Mouse (Mus musculus): Measurements from ENCODE around the gene Hdac4. TPM values are rescaled to one million over a fixed set of nuclear protein-coding genes. Genes with fewer than 3 reads are reported as not detected.

Hdac4 gene
- polyA plus RNA-seq, 1 experiment: 30.0 TPM

GRCm38 (mm10) chr1:92059571-92059970 is 135.9 kb downstream of the Hdac4 start:
- TF ChIP-seq CTCF (IDR thresholded peaks at IDR 0.05; ENCODE audit: borderline replicate concordance, insufficient read depth, low read length) (no peak), POLR2A (IDR thresholded peaks at IDR 0.05; ENCODE audit: low read depth, low read length) (no peak)
- no peak overlapping the region for H3K27ac ChIP-seq (ENCODE audit: insufficient read depth, low read length)
- no peaks in the 10 kb centered on the region; the same call in 1 of the 2 replicates for H3K4me1 ChIP-seq (ENCODE audit: control insufficient read depth, insufficient read depth, low read length)
- H3K4me3 ChIP-seq (ENCODE audit: insufficient read depth, low read length): no peak overlapping the region

GRCm38 (mm10) chr1:92058731-92059425 is 136.6 kb downstream of the Hdac4 start:
- Histone ChIP-seq H3K4me1 (ENCODE audit: control insufficient read depth, insufficient read depth, low read length) (no peaks in the 10 kb centered on the region), H3K4me3 (ENCODE audit: insufficient read depth, low read length) (no peak overlapping the region), H3K27ac (ENCODE audit: insufficient read depth, low read length) (no peak overlapping the region)
- TF ChIP-seq POLR2A (IDR thresholded peaks at IDR 0.05; ENCODE audit: low read depth, low read length): no peak
- no peak for TF ChIP-seq CTCF (IDR thresholded peaks at IDR 0.05; ENCODE audit: borderline replicate concordance, insufficient read depth, low read length)

GRCm38 (mm10) chr1:92057068-92057467 is 138.4 kb downstream of the Hdac4 start:
- Histone ChIP-seq H3K27ac (ENCODE audit: insufficient read depth, low read length) (no peak overlapping the region), H3K4me1 (ENCODE audit: control insufficient read depth, insufficient read depth, low read length) (no peaks in the 10 kb centered on the region), H3K4me3 (ENCODE audit: insufficient read depth, low read length) (no peak overlapping the region)
- TF ChIP-seq CTCF (IDR thresholded peaks at IDR 0.05; ENCODE audit: borderline replicate concordance, insufficient read depth, low read length) (no peak), POLR2A (IDR thresholded peaks at IDR 0.05; ENCODE audit: low read depth, low read length) (no peak)

- H3K27ac ChIP-seq (ENCODE audit: insufficient read depth, low read length): no peak overlapping the region
Measured at GRCm38 (mm10) chr1:92055149-92055548, 140.3 kb downstream of the Hdac4 start.

GRCm38 (mm10) chr1:92052190-92052589 is 143.3 kb downstream of the Hdac4 start:
- H3K4me1 ChIP-seq (ENCODE audit: control insufficient read depth, insufficient read depth, low read length): no peaks in the 10 kb centered on the region
- TF ChIP-seq CTCF (IDR thresholded peaks at IDR 0.05; ENCODE audit: borderline replicate concordance, insufficient read depth, low read length): no peak
- no peak for TF ChIP-seq POLR2A (IDR thresholded peaks at IDR 0.05; ENCODE audit: low read depth, low read length)
- H3K4me3 ChIP-seq (ENCODE audit: insufficient read depth, low read length): no peak overlapping the region
- H3K27ac ChIP-seq (ENCODE audit: insufficient read depth, low read length): no peak overlapping the region

More at GRCm38 (mm10) chr1:92055149-92055548, 140.3 kb downstream of the Hdac4 start:
- no peaks in the 10 kb centered on the region for H3K4me1 ChIP-seq (ENCODE audit: control insufficient read depth, insufficient read depth, low read length)
- no peak overlapping the region for H3K4me3 ChIP-seq (ENCODE audit: insufficient read depth, low read length)
- TF ChIP-seq CTCF (IDR thresholded peaks at IDR 0.05; ENCODE audit: borderline replicate concordance, insufficient read depth, low read length) (no peak), POLR2A (IDR thresholded peaks at IDR 0.05; ENCODE audit: low read depth, low read length) (no peak)

GRCm38 (mm10) chr1:92051489-92052062 is 143.9 kb downstream of the Hdac4 start:
- Histone ChIP-seq H3K4me3 (ENCODE audit: insufficient read depth, low read length) (no peak overlapping the region), H3K4me1 (ENCODE audit: control insufficient read depth, insufficient read depth, low read length) (no peaks in the 10 kb centered on the region), H3K27ac (ENCODE audit: insufficient read depth, low read length) (no peak overlapping the region)
- TF ChIP-seq CTCF (IDR thresholded peaks at IDR 0.05; ENCODE audit: borderline replicate concordance, insufficient read depth, low read length) (no peak), POLR2A (IDR thresholded peaks at IDR 0.05; ENCODE audit: low read depth, low read length) (no peak)

GRCm38 (mm10) chr1:92050992-92051391 is 144.5 kb downstream of the Hdac4 start:
- H3K4me1 ChIP-seq (ENCODE audit: control insufficient read depth, insufficient read depth, low read length): no peaks in the 10 kb centered on the region
- TF ChIP-seq CTCF (IDR thresholded peaks at IDR 0.05; ENCODE audit: borderline replicate concordance, insufficient read depth, low read length) (no peak), POLR2A (IDR thresholded peaks at IDR 0.05; ENCODE audit: low read depth, low read length) (no peak)
- H3K27ac ChIP-seq (ENCODE audit: insufficient read depth, low read length): no peak overlapping the region
- H3K4me3 ChIP-seq (ENCODE audit: insufficient read depth, low read length): no peak overlapping the region

- no peak for TF ChIP-seq POLR2A (IDR thresholded peaks at IDR 0.05; ENCODE audit: low read depth, low read length)
- no peak for TF ChIP-seq CTCF (IDR thresholded peaks at IDR 0.05; ENCODE audit: borderline replicate concordance, insufficient read depth, low read length)
Measured at GRCm38 (mm10) chr1:92050566-92050965, 144.9 kb downstream of the Hdac4 start.

GRCm38 (mm10) chr1:92048415-92049354 is 146.8 kb downstream of the Hdac4 start:
- Histone ChIP-seq H3K4me3 (ENCODE audit: insufficient read depth, low read length) (no peak overlapping the region), H3K27ac (ENCODE audit: insufficient read depth, low read length) (no peak overlapping the region), H3K4me1 (ENCODE audit: control insufficient read depth, insufficient read depth, low read length) (no peaks in the 10 kb centered on the region; the same call in 1 of the 2 replicates)
- TF ChIP-seq POLR2A (IDR thresholded peaks at IDR 0.05; ENCODE audit: low read depth, low read length): no peak

More at GRCm38 (mm10) chr1:92050566-92050965, 144.9 kb downstream of the Hdac4 start:
- H3K4me1 ChIP-seq (ENCODE audit: control insufficient read depth, insufficient read depth, low read length): no peaks in the 10 kb centered on the region; the same call in 1 of the 2 replicates
- H3K4me3 ChIP-seq (ENCODE audit: insufficient read depth, low read length): no peak overlapping the region
- no peak overlapping the region for H3K27ac ChIP-seq (ENCODE audit: insufficient read depth, low read length)
